Mouse (Mus musculus) olfactory bulb, adult 2 months (tissue): ENCODE results near the gene Fbxo24.

Experiments
- CTCF ChIP-seq: fragments of 200-500 bp; IDR thresholded peaks from 2 replicates; pipeline ENCODE4 v1.5.1; 2012; ENCODE audit warnings: low read depth, mild to moderate bottlenecking, low read length, moderate library complexity; ENCODE audit not compliant: insufficient read depth
- POLR2A ChIP-seq: fragments of 200-500 bp; IDR thresholded peaks from 2 replicates; pipeline ENCODE4 v1.6.1; 2012; ENCODE audit warnings: mild to moderate bottlenecking, low read depth, low read length, moderate library complexity; ENCODE audit not compliant: insufficient read depth

- TF ChIP-seq CTCF, result no peak
- no peak for TF ChIP-seq POLR2A
These were observed 46.0 kb upstream of the Fbxo24 start for GRCm38 (mm10) chr5:137674786-137675185.
